Mouse (Mus musculus) CH12.LX (cell line): ENCODE data around the gene Ern1.

Experiments used
- CTCF ChIP-seq, 2 experiments: IDR thresholded peaks in 1 of 2; conservative IDR thresholded peaks in 1 of 2; 2 replicates each; pipeline ENCODE4 v1.5.1; 2011 to 2012; ENCODE audit warnings: low read depth in 2 of 2, low read length in 2 of 2, improper control_type of control experiment in 1 of 2, inconsistent platforms in 1 of 2, mild to moderate bottlenecking in 1 of 2, moderate library complexity in 1 of 2
- EP300 ChIP-seq: IDR thresholded peaks from 2 replicates; pipeline ENCODE4 v1.6.1; 2011; ENCODE audit warnings: low read length, improper control_type of control experiment
- HCFC1 ChIP-seq: IDR thresholded peaks from 2 replicates; pipeline ENCODE4 v1.6.1; 2012; ENCODE audit warnings: low read depth, mild to moderate bottlenecking, inconsistent platforms, low read length, improper control_type of control experiment
- JUND ChIP-seq: conservative IDR thresholded peaks from 2 replicates; pipeline ENCODE4 v1.6.1; 2011; ENCODE audit warnings: low read depth, low read length, improper control_type of control experiment
- KAT2A ChIP-seq: IDR thresholded peaks from 2 replicates; pipeline ENCODE4 v1.6.1; 2012; ENCODE audit warnings: low read length, improper control_type of control experiment, inconsistent platforms; ENCODE audit not compliant: insufficient replicate concordance
- MAX ChIP-seq: IDR thresholded peaks from 2 replicates; pipeline ENCODE4 v1.6.1; 2011; ENCODE audit warnings: low read length, improper control_type of control experiment
- MEF2A ChIP-seq: IDR thresholded peaks from 2 replicates; pipeline ENCODE4 v1.6.1; 2014; ENCODE audit warnings: low read depth, mild to moderate bottlenecking, inconsistent platforms, low read length, improper control_type of control experiment, borderline replicate concordance
- NELFE ChIP-seq: IDR thresholded peaks from 2 replicates; pipeline ENCODE4 v1.6.1; 2011; ENCODE audit warnings: low read depth, low read length, improper control_type of control experiment
- NRF1 ChIP-seq: IDR thresholded peaks from 2 replicates; pipeline ENCODE4 v1.6.1; 2014; ENCODE audit warnings: low read depth, mild to moderate bottlenecking, inconsistent platforms, low read length, improper control_type of control experiment, moderate library complexity
- POLR2A ChIP-seq: IDR thresholded peaks from 2 replicates; pipeline ENCODE4 v1.6.1; 2011; ENCODE audit warnings: low read depth, mild to moderate bottlenecking, improper control_type of control experiment, low read length
- ZNF384 ChIP-seq: IDR thresholded peaks from 2 replicates; pipeline ENCODE4 v1.6.1; 2012; ENCODE audit warnings: low read depth, low read length, improper control_type of control experiment, inconsistent platforms

DNA sequence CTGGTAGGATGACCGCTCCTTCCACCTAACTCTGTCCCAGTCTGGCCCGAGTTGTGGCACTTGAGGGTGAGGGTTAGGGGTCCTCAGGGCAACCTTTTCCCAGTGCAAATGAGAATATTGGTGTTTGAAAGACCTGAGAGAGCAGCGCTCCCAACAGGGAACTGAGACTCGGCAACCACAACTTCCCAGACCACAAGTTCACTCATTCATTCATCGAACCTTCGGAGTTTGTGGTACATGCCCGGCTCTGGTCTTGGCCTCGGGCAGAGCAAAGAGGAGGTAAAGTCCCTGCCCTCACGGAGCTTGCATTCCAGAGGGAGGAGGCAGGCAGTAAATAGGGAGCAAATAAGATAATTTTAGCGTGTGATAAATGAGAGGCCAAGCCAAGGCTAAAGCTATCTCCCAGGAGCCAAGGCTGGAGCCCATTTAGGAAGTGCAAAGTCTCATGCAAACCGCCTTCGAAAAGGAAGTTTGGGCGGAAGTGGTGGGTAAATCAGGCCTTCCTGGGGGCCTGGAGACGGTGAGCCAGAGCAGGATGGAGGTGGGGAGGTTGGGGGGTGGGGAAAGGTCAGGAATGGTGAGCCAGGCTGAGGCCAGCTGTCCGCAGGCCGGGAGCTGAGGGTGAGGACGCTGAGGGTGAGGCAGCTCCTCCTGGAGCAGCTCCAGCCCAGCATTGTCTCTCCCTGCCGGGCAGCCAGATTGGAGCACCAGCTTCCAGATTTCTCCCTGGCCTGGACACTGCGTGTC is 132.1 kb downstream of the Ern1 start:
- TF ChIP-seq ZNF384 (no peak), NRF1 (no peak), CTCF (conservative IDR thresholded peaks at IDR 0.05 in 1 of 2, IDR thresholded peaks at IDR 0.05 in 1 of 2; ENCODE audit: low read depth in 2 of 2, low read length in 2 of 2) (no peak), JUND (no peak), MAX (no peak), EP300 (no peak), HCFC1 (no peak), POLR2A (no peak), MEF2A (no peak), NELFE (no peak), KAT2A (no peak)
